Mouse (Mus musculus) CH12.LX (cell line): ENCODE results near the gene Tank.

ENCODE experiments used
- CTCF ChIP-seq, 2 experiments: IDR thresholded peaks in 1 of 2; conservative IDR thresholded peaks in 1 of 2; 2 replicates each; pipeline ENCODE4 v1.5.1; 2011 to 2012; ENCODE audit warnings: low read depth in 2 of 2, low read length in 2 of 2, improper control_type of control experiment in 1 of 2, inconsistent platforms in 1 of 2, mild to moderate bottlenecking in 1 of 2, moderate library complexity in 1 of 2
- JUN ChIP-seq: IDR thresholded peaks from 2 replicates; pipeline ENCODE4 v1.6.1; 2011; ENCODE audit warnings: low read depth, mild to moderate bottlenecking, low read length, improper control_type of control experiment, moderate library complexity; ENCODE audit not compliant: insufficient read depth
- MAX ChIP-seq: IDR thresholded peaks from 2 replicates; pipeline ENCODE4 v1.6.1; 2011; ENCODE audit warnings: low read length, improper control_type of control experiment
- MAZ ChIP-seq: IDR thresholded peaks from 2 replicates; pipeline ENCODE4 v1.6.1; 2012; ENCODE audit warnings: low read depth, mild to moderate bottlenecking, inconsistent platforms, low read length, improper control_type of control experiment, moderate library complexity
- MXI1 ChIP-seq: IDR thresholded peaks from 2 replicates; pipeline ENCODE4 v1.6.1; 2011; ENCODE audit warnings: mild to moderate bottlenecking, low read depth, low read length, improper control_type of control experiment
- SIN3A ChIP-seq: IDR thresholded peaks from 2 replicates; pipeline ENCODE4 v1.6.1; 2012; ENCODE audit warnings: low read length, improper control_type of control experiment, inconsistent platforms
- ZC3H11A ChIP-seq: IDR thresholded peaks from 2 replicates; pipeline ENCODE4 v1.6.1; 2012; ENCODE audit warnings: low read depth, mild to moderate bottlenecking, inconsistent platforms, low read length, improper control_type of control experiment

DNA sequence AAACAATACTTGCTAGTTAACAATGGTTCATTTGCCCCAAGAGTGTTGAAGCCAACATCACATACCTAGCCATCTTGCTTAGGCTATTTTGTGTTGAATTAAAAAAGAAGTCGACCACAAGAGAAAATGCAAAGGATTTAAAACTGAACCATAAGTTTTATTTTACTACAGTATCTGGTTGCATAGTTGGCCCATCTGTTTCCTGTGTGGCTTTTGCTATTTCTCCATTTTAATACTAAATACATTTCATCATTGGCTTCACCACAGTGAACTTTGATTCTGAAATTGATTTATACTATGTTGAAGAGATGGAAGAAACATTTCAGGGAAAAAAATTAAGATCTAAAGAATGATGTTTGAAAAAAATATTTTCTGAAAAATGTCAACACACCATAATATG lies 108.1 kb downstream of the Tank start:
- TF ChIP-seq CTCF (conservative IDR thresholded peaks at IDR 0.05 in 1 of 2, IDR thresholded peaks at IDR 0.05 in 1 of 2; ENCODE audit: low read depth in 2 of 2, low read length in 2 of 2): no peak
- TF ChIP-seq SIN3A: no peak
- no peak for TF ChIP-seq JUN
- TF ChIP-seq MAZ: no peak
- no peak for TF ChIP-seq MAX
- no peak for TF ChIP-seq MXI1
- no peak for TF ChIP-seq ZC3H11A
